Mouse (Mus musculus): ENCODE results near the gene Nlrp6.
"Not testable (repeated sequence)": the region's sequence is repeated elsewhere in the genome, so short reads cannot be mapped to it uniquely, and the experiment has no call there.

Gene Nlrp6

DNA sequence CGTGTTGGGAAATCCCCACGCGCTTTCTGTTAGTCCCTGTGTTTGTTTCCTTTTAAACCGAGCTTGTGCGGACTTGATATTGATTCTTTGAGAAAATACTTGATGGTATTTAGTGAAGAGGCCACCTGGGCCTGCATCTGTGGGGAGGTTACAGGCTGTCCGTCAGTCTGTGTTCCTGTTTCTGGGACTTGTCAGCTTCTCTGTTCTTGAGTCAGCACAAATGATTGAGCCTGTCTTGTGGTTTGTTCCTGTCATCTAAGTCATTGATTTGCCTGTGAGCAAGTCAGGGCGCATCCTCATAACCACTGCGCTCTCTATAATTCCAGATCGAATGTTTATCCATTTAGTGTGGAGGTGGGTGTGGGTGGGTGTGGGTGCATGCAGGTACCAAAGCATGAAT lies 56.0 kb downstream of the Nlrp6 start:
- DNase-seq: not testable (repeated sequence)
